Mouse (Mus musculus) heart, embryonic 10.5 days (tissue): Measurements from ENCODE around the gene Rab42. TPM values are rescaled to one million over a fixed set of nuclear protein-coding genes. Genes with fewer than 3 reads are reported as not detected.
A peak's percentile ranks its signal among the peaks of the same experiment; 100 is the strongest.

Source experiments
- DNase-seq: peaks from one replicate; pipeline ENCODE4 v3.0.0-alpha.2; 2017; ENCODE audit warnings: low spot score
- H3K27ac ChIP-seq: fragments of 300-500 bp; sonication (generic); 2 replicates; pipeline ENCODE4 v1.5.1; 2016; ENCODE audit warnings: mild to moderate bottlenecking
- H3K27me3 ChIP-seq: fragments of 300-500 bp; sonication (generic); 2 replicates; pipeline ENCODE4 v1.6.1; 2016; ENCODE audit warnings: mild to moderate bottlenecking; ENCODE audit not compliant: poor library complexity, insufficient read depth, severe bottlenecking
- H3K36me3 ChIP-seq: fragments of 300-500 bp; sonication (generic); 2 replicates; pipeline ENCODE4 v1.6.1; 2016; ENCODE audit warnings: mild to moderate bottlenecking, moderate library complexity
- H3K4me1 ChIP-seq: fragments of 300-500 bp; sonication (generic); 2 replicates; pipeline ENCODE4 v1.6.1; 2016; ENCODE audit warnings: mild to moderate bottlenecking
- H3K4me3 ChIP-seq: fragments of 300-500 bp; sonication (generic); 2 replicates; pipeline ENCODE4 v1.5.1; 2016; ENCODE audit warnings: mild to moderate bottlenecking, moderate library complexity
- H3K9me3 ChIP-seq: fragments of 300-500 bp; sonication (generic); 2 replicates; pipeline ENCODE4 v1.6.1; 2016; ENCODE audit warnings: mild to moderate bottlenecking, moderate library complexity
- WGBS: fragments of 180-500 bp; shearing (Covaris S2); methylation state at CpG from one replicate; pipeline ENCODE4 v1.1.7; 2016; 5-methylcytosine and 5-hydroxymethylcytosine counted together
- polyA plus RNA-seq: library from polyadenylated mRNA; unstranded; fragments of >200 nt; fragmentation: Nextera tagmentation; extraction: Ambion mirVana; gene quantifications from 2 replicates; pipeline ENCODE4 v1.2.1, GENCODE M21; 2016

The Rab42 gene
- polyA plus RNA-seq: 1.1 and 1.9 TPM in 2 replicates

DNA sequence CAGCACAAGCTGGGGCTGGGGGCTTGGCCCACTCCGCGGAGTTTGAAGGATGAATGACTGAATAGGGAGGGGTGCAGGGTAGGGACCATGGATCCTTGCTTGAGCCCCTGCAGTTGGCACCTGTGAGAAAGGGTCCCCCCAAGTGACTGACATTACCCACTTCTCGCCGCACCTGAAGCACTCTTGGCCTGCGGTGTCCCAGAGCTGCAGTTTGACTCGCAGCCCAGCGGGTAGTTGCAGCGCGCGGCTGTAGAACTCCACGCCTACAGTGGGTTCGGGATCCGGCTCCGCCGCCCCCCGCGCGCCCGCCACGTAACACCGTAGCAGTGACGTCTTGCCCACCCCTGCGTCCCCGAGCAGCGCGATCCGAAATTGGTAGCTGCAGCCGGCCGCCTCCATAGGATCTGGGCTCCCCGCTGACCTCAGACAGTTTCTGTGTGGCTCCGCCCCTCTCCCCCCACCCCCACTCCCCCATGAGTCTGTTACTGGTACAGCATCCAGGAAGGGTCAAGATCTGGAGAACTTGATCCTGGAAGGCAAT lies at the start of gene Rab42:
Gene Rab42 (minus strand): TSS at position 447 of the 541 bp plus-strand sequence.
- H3K27me3 ChIP-seq: no peaks in the 10 kb centered on the region
- H3K9me3 ChIP-seq: no peaks in the 10 kb centered on the region
- peak within 1 kb of the TSS; percentile 67 for H3K4me3 ChIP-seq
- H3K4me1 ChIP-seq: peaks cover 15% of the 10 kb centered on the region
- peak; percentile 93 for DNase-seq
- 2% methylated on average over 31 of the region's 31 CpGs for WGBS
- peak within 1 kb of the TSS; percentile 86 for H3K27ac ChIP-seq
- no peaks in the 10 kb centered on the region for H3K36me3 ChIP-seq

DNA sequence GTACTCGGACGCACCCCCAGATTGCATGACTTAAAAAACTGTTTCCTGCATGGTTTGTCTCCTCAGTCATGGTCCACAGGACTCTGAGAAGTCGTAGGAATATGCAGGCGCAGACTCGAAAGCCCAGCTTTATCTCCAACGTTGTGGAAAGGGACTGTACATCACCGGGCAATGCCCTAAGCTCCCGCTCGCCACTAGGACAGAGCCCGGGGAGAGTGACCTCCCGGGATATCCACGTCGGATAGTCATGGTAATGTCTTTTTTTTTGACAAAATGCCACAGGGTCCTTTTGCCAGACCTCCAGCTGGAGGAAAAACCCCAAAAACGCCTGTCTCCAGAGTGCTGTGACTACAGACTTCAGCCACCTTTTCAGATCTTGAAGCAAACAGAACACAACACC lies 49.6 kb upstream of the Rab42 start:
- H3K27ac ChIP-seq: peak overlapping the region; percentile 92
- H3K4me1 ChIP-seq: peaks cover 10% of the 10 kb centered on the region; the same call in 1 of the 2 replicates
- H3K27me3 ChIP-seq: no peaks in the 10 kb centered on the region
- WGBS: under 1% methylated on average over 14 of the region's 14 CpGs
- peaks cover 41% of the 10 kb centered on the region for H3K36me3 ChIP-seq
- H3K9me3 ChIP-seq: no peaks in the 10 kb centered on the region
- DNase-seq: no peak
- peak overlapping the region; percentile 76 for H3K4me3 ChIP-seq

DNA sequence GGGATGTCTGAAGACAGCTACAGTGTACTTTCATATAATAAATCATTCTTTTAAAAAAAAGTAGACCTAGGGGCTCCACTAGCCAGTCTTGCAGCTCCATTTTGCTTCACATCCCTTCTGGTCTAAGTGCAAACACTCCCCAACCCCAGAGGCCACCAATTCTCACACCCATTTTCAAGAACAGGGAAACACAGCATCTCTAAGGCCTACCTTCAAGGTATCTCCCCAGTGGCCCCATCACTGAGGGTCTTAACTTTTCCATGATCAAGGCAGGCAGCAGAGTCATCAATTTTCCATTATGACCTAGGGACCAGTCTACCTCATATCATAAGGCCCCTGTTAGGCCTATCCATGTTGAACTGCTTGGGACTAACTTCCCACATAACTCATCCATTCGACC lies 48.2 kb upstream of the Rab42 start:
- 20% methylated on average over 1 of the region's 1 CpGs for WGBS
- no peaks in the 10 kb centered on the region for H3K27me3 ChIP-seq
- H3K9me3 ChIP-seq: no peaks in the 10 kb centered on the region
- peak overlapping the region; percentile 92; the same call in 1 of the 2 replicates for H3K27ac ChIP-seq
- H3K36me3 ChIP-seq: peaks cover 28% of the 10 kb centered on the region
- peak overlapping the region; percentile 76 for H3K4me3 ChIP-seq
- peaks cover 10% of the 10 kb centered on the region; the same call in 1 of the 2 replicates for H3K4me1 ChIP-seq
- DNase-seq: no peak

DNA sequence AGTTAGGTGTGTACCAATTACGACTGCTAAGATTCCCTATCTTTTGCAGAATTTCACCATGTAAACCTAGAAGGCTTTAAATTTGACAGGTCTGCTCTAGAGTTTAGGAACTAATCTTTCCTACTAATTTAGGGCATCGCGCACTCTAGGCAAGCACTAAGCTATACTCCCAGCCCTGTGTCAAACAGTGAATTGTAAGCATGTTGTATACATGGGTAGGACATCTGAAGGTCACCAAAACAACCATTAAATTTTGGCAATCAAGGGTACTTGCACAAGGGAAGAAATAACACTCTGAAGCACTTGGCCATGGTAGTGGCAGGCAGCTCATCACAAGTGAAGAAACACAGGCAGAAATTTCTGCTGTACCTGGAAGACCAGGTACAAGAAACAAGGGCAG lies 47.7 kb upstream of the Rab42 start:
- no peak for DNase-seq
- Histone ChIP-seq H3K4me1 (peaks cover 10% of the 10 kb centered on the region; the same call in 1 of the 2 replicates), H3K4me3 (no peak overlapping the region), H3K27me3 (no peaks in the 10 kb centered on the region), H3K36me3 (peaks cover 23% of the 10 kb centered on the region), H3K27ac (no peak overlapping the region), H3K9me3 (no peaks in the 10 kb centered on the region)
- 69% methylated on average over 3 of the region's 3 CpGs for WGBS

DNA sequence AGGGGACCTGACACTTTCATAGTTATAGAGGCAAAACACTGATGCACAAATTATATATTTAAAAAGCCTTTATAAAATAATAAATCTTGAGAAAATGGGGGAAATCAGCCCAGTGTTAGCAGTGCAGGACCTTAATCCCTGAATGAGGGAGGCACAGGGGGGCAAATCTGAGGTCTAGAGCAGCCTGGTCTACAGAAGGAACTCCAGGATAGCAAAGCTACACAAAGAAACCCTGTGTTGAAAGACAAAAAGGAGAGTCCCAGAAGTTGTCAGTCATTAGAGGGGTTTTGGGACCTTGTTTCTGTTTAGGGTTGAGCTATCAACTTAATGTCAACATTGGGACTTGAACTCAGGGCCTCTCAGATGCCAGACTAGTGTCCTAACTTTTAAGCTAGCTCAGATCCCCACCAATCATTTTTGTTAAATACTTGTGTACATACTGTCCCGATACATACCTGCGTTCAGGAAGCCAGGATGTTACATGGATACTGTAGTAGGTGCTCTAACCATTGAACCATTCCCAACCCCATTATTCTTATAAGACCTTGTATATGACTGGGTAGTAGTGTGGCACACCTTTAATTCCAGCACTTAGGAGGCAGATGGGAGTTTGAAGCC lies 47.0 kb upstream of the Rab42 start:
- Histone ChIP-seq H3K4me3 (no peak overlapping the region), H3K36me3 (peaks cover 23% of the 10 kb centered on the region), H3K27ac (no peak overlapping the region), H3K4me1 (peaks cover 16% of the 10 kb centered on the region), H3K27me3 (no peaks in the 10 kb centered on the region), H3K9me3 (no peaks in the 10 kb centered on the region)
- no peak for DNase-seq
- WGBS: 40% methylated on average over 2 of the region's 2 CpGs

DNA sequence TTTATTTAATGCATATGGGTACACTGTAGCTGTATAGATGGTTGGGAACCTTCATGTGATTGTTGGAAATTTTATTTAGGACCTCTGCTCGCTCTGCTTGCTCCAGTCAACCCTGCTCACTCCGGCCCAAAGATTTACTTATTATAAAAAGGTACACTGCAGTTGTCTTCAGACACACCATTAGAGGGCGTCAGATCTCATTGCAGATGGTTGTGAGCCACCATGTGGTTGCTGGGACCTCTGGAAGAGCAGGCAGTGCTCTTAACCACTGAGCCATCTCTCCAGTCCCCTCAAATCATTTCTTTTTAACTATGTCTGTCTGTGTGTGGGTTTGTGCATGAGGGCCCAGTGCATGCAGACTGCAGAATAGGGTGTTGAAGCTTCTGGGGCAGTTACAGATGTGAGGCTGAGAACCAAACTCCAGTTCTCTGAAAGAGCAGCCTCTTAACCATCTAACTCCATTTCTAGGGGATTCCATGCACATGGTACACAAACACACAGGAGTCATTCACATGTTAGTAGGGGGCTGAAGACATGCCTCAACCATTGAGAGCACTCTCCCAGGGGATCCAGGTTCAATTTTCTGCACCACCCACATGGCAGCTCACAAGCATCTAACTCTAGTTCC lies 46.4 kb upstream of the Rab42 start:
- Histone ChIP-seq H3K9me3 (no peaks in the 10 kb centered on the region), H3K27me3 (no peaks in the 10 kb centered on the region), H3K36me3 (peaks cover 23% of the 10 kb centered on the region), H3K4me1 (peaks cover 20% of the 10 kb centered on the region), H3K27ac (no peak overlapping the region), H3K4me3 (no peak overlapping the region)
- 62% methylated on average over 3 of the region's 3 CpGs for WGBS
- DNase-seq: no peak

DNA sequence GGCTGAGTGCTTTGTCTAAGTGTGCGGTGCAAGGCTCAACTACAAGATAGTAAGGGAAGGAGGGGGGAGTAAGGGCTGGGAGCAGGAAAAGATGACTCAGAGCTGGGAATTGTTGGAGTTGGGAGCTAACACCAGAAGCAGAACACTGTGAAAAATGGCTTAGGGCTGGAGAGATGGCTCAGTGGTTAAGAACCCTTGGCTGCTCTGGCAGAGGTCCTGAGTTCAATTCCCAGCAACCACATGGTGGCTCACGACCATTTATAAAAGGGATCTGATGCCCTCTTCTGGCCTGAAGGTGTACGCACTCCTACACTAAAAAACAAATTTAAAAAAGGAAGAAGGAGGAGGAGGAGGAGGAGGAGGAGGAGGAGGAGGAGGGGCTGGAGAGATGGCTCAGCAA lies 43.5 kb upstream of the Rab42 start:
- WGBS: 62% methylated on average over 3 of the region's 3 CpGs
- peaks cover 21% of the 10 kb centered on the region for H3K36me3 ChIP-seq
- no peak for DNase-seq

DNA sequence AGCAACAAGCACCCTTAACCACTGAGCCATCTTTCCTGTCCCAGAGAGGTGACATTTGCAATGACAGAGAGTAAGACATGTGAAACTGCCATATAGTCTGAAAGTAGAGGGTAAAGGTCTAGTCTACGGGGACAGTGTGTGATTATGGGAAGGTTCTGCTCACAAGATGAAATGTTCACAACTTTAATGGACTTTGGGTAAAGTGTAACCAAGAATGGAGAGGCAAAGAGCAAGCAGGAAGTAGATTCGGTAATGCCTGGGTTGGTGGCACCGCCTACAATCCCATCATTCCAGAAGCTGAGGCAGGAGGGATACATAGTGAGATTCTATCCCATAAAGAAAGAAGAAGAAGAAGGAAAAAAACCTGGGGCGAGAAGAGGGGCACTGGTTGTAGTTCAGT lies 43.1 kb upstream of the Rab42 start:
- Histone ChIP-seq H3K27ac (no peak overlapping the region), H3K4me1 (peaks cover 39% of the 10 kb centered on the region), H3K4me3 (no peak overlapping the region; the same call in 1 of the 2 replicates), H3K9me3 (no peaks in the 10 kb centered on the region), H3K27me3 (no peaks in the 10 kb centered on the region), H3K36me3 (peaks cover 20% of the 10 kb centered on the region)
- 83% methylated on average over 4 of the region's 4 CpGs for WGBS
- DNase-seq: no peak

More for the DNA sequence above, 43.5 kb upstream of the Rab42 start:
- peaks cover 39% of the 10 kb centered on the region for H3K4me1 ChIP-seq
- H3K27me3 ChIP-seq: no peaks in the 10 kb centered on the region
- no peaks in the 10 kb centered on the region for H3K9me3 ChIP-seq
- no peak overlapping the region for H3K27ac ChIP-seq
- H3K4me3 ChIP-seq: no peak overlapping the region

DNA sequence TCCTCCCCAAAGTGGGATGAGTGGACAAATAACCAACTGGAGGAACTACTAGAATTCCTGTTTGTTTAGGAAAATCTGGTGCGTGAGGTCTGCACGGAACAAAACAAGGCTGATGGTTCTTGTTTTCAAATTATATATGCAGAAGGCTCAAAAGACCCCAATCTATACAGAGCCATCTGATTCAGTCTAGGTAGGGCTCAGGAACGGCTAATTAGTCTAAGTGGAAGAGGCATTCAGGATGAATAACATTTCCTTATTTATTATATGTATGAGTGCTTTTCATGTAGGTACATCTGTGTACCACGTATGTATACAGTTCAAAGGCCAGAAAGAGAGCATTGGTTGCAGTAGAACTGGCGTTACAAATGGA lies 42.6 kb upstream of the Rab42 start:
- Histone ChIP-seq H3K4me1 (peaks cover 35% of the 10 kb centered on the region), H3K27me3 (no peaks in the 10 kb centered on the region), H3K27ac (no peak overlapping the region; the same call in 1 of the 2 replicates), H3K9me3 (no peaks in the 10 kb centered on the region), H3K36me3 (peaks cover 16% of the 10 kb centered on the region), H3K4me3 (peak overlapping the region; percentile 91)
- WGBS: 49% methylated on average over 5 of the region's 5 CpGs
- no peak for DNase-seq

DNA sequence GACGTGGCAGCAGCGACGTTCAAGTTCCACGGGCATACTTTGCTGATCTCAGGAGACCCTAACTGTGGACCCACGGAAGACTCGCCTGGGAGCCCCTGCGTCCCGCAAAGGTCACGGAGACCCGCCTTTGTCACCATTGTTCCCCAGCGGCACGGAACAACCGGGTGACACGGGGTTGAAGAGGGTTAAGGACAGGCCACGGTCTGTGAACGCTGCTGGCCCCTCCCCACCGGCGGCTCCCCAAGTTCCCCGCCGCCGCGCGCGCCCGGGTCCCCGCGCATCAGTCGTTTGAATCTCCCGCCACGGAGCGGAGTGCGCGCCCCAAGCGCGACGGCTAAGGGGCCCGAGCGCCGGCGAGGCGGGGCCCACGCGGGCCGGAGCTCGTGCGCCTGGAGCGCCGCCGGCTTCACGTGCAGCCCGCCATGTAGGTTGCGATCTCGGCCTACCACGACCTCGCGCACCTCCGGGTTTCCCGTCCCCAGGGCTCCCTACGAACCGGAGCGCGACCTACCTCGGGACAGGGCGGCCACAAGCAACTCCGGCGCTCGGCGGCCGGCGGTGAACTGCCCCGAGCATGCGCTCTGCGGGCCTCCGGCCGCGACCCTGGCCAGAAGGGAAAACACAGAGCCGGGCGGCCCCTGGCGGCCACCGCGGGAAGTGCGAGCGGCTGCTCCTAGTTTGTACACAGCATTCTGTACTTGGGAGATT lies 42.1 kb upstream of the Rab42 start:
- peak overlapping the region; percentile 98 for H3K27ac ChIP-seq
- peaks cover 12% of the 10 kb centered on the region for H3K36me3 ChIP-seq
- H3K9me3 ChIP-seq: no peaks in the 10 kb centered on the region
- H3K27me3 ChIP-seq: no peaks in the 10 kb centered on the region
- under 1% methylated on average over 83 of the region's 83 CpGs for WGBS
- H3K4me1 ChIP-seq: peaks cover 35% of the 10 kb centered on the region
- peak; percentile 96 for DNase-seq
- peak overlapping the region; percentile 91 for H3K4me3 ChIP-seq

DNA sequence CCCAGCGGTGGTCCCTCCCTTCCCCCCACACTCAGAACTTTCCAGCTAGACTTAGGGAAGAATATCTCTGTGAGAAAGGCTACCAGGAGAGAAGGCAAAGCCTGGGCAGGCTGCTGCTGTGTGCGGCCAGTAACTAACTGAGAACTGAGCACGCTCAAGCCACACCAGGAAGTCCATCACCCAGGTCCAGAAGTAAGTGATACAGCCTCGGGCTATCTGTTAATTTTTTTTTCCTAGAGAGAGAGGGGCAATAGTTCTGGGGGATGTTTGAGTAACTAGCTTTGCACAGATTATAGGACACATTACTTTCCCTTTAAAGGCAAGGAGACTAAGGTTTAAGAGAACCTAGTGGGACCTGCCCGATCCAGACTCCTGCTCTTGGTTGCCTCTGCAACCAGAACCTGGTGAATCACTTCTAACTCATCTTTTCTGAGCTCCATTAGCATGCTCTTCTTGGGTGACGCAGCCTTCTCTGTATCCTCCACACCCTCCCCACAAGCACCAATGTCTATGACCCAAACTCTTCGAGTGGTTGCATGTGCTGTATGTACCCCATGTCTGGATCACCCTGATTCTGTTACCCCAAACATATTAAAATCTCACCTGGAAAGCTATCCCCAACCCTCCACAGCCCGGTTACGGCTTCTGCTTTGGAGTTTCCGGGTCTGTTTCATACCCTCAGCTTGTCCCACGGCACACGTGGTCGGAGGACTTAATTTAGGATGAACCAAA lies 41.4 kb upstream of the Rab42 start:
- Histone ChIP-seq H3K36me3 (peaks cover 14% of the 10 kb centered on the region), H3K27ac (peak overlapping the region; percentile 98), H3K9me3 (no peaks in the 10 kb centered on the region), H3K4me3 (peak overlapping the region; percentile 91), H3K4me1 (peaks cover 35% of the 10 kb centered on the region), H3K27me3 (no peaks in the 10 kb centered on the region)
- 7% methylated on average over 13 of the region's 13 CpGs for WGBS
- DNase-seq: peak; percentile 83

DNA sequence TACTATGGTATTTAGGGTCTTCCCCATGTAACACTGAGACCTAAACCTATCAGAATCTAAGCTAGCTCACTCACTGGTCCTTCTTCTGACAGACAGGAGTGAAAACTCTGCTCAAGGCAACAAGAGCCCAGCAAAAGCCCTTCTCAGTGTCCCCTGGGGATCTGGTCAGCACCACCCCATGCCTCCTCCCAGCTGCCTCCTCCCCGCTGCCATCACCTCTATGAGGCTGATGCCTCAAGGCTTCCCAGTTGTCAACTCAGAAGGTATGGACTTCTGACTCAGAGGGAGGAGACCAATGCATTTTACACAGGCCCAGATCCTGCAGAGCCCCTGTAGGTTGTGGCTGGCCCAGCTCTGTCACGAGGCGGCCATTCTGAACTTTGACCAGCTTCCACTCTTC lies 38.3 kb upstream of the Rab42 start:
- peaks cover 35% of the 10 kb centered on the region for H3K4me1 ChIP-seq
- WGBS: 87% methylated on average over 3 of the region's 3 CpGs
- DNase-seq: no peak
- no peaks in the 10 kb centered on the region for H3K27me3 ChIP-seq
- no peak overlapping the region for H3K27ac ChIP-seq
- H3K9me3 ChIP-seq: no peaks in the 10 kb centered on the region
- H3K36me3 ChIP-seq: peaks cover 43% of the 10 kb centered on the region
- H3K4me3 ChIP-seq: no peak overlapping the region
